Mouse (Mus musculus) midbrain, embryonic 11.5 days (tissue): ENCODE data around the gene 1700016C15Rik. TPM values are rescaled to one million over a fixed set of nuclear protein-coding genes. Genes with fewer than 3 reads are reported as not detected.

Source experiments
- polyA plus RNA-seq: library from polyadenylated mRNA; unstranded; fragments of >200 nt; fragmentation: Nextera tagmentation; extraction: Ambion mirVana; gene quantifications from 2 replicates; pipeline ENCODE4 v1.2.1, GENCODE M21; 2014

Gene 1700016C15Rik
- polyA plus RNA-seq, 1 experiment from 2014 or later = not detected

Other genes starting within 250 kb of the 1700016C15Rik start
- 62.4 and 71.5 TPM in 2 replicates for gene Adss, start 66.7 kb downstream of the 1700016C15Rik start, polyA plus RNA-seq